Mouse (Mus musculus): ENCODE measurements around the gene Cmas. TPM values are rescaled to one million over a fixed set of nuclear protein-coding genes. Genes with fewer than 3 reads are reported as not detected.

Cmas gene
- polyA plus RNA-seq, 1 experiment from 2014 or later: 78.5 TPM

DNA sequence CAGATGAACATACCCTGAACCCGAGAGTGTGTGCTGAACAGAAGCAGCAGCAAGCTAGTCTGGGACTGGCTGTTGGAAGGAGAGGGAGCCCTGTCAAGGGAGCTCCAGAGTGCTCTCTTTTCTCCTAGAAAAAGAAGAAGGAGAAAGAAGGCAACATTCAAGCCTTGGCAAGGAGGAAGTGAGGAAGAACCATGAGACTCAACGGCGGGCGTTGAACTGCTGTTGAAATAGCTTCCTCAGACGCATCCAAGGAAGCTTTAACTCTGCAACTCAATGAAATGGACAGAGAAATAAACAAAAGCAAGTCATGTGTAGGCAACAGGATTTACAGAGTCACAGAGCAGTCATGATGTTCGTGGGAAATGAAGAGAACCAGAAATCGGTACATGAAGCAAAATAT, 9.7 kb upstream of the Cmas start:
- Histone ChIP-seq H3K4me3 (ENCODE audit: low read length) (no peak overlapping the region), H3K36me3 (ENCODE audit: control insufficient read depth, insufficient read depth) (no peaks in the 10 kb centered on the region), H3K9ac (ENCODE audit: low read length) (no peak overlapping the region), H3K4me1 (ENCODE audit: control insufficient read depth, insufficient read depth, low read length) (peaks cover 13% of the 10 kb centered on the region), H3K27ac (ENCODE audit: low read length) (no peak overlapping the region), H3K4me2 (ENCODE audit: low read depth, low read length) (no peak overlapping the region), H3K9me3 (replicated peaks; ENCODE audit: control insufficient read depth, low read length) (no peaks in the 10 kb centered on the region), H3K27me3 (ENCODE audit: control insufficient read depth, insufficient read depth, low read length) (no peaks in the 10 kb centered on the region)
- 67% methylated on average over 7 of the region's 7 CpGs for whole genome bisulfite sequencing
- no peak for ATAC-seq (replicated peaks; ENCODE audit: extremely low read depth, insufficient read depth, low FRiP score)

DNA sequence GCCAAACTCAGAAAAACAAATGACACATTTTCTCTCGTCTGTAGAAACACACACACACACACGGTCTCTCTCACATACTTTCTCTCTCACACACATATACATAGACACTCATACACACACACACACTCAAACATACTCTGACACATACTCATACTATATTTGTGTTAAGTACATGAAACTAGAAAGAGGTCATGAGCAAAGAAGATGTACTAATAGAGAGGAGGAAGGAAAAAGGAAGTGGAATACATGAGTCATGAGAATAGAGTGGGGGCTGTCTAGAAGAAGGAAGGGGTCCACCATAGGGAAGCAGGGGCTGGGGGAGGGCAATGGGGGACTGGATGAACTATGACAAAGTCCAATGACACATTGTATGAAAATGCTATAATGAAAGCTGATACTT, 9.3 kb upstream of the Cmas start:
- Histone ChIP-seq H3K36me3 (ENCODE audit: control insufficient read depth, insufficient read depth) (no peaks in the 10 kb centered on the region), H3K27me3 (ENCODE audit: control insufficient read depth, insufficient read depth, low read length) (no peaks in the 10 kb centered on the region), H3K9me3 (replicated peaks; ENCODE audit: control insufficient read depth, low read length) (no peaks in the 10 kb centered on the region), H3K9ac (ENCODE audit: low read length) (no peak overlapping the region), H3K4me1 (ENCODE audit: control insufficient read depth, insufficient read depth, low read length) (peaks cover 13% of the 10 kb centered on the region), H3K4me2 (ENCODE audit: low read depth, low read length) (no peak overlapping the region), H3K4me3 (ENCODE audit: low read length) (no peak overlapping the region), H3K27ac (ENCODE audit: low read length) (no peak overlapping the region)
- 68% methylated on average over 2 of the region's 2 CpGs for WGBS
- ATAC-seq (replicated peaks; ENCODE audit: extremely low read depth, insufficient read depth, low FRiP score): no peak

DNA sequence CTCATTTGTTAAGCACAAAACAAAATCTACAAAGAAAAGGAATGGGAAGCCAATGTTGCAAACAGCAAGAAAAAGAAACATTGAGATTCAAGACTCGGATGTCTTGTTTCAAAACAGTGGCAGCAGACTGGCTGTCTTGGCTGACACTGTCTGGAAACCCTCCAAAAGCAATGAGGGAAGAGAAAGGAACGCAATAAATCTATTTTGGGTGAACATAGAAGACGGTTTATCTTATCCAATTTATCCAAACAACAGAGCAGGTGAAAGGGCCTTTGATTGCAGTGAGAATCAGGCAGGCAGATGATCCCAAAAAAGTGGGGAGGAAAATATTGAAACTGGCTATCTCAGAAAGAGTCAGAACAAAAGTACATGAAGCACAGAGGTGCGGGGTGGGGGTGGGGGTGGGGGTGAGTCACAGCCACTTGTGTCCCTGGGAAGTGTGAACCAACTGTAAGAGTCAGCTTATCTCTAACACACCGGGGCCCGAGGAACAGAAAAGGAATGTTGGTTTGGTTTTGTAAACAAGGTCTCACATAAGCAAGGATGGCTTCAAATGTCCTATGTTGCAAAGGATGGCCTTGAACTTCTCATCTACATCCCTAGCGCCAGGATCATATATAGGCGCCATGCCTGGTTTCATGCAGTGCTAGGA, 8.3 kb upstream of the Cmas start:
- peak overlapping the region; percentile 11 for H3K4me2 ChIP-seq (ENCODE audit: low read depth, low read length)
- peaks cover 16% of the 10 kb centered on the region for H3K4me1 ChIP-seq (ENCODE audit: control insufficient read depth, insufficient read depth, low read length)
- no peaks in the 10 kb centered on the region for H3K36me3 ChIP-seq (ENCODE audit: control insufficient read depth, insufficient read depth)
- no peaks in the 10 kb centered on the region for H3K27me3 ChIP-seq (ENCODE audit: control insufficient read depth, insufficient read depth, low read length)
- H3K4me3 ChIP-seq (ENCODE audit: low read length): no peak overlapping the region
- WGBS: 30% methylated on average over 8 of the region's 8 CpGs
- peak overlapping the region; percentile 78 for H3K27ac ChIP-seq (ENCODE audit: low read length)
- H3K9me3 ChIP-seq (replicated peaks; ENCODE audit: control insufficient read depth, low read length): no peaks in the 10 kb centered on the region
- ATAC-seq (replicated peaks; ENCODE audit: extremely low read depth, insufficient read depth, low FRiP score): no peak; the same call in 1 of the 2 replicates
- no peak overlapping the region for H3K9ac ChIP-seq (ENCODE audit: low read length)

DNA sequence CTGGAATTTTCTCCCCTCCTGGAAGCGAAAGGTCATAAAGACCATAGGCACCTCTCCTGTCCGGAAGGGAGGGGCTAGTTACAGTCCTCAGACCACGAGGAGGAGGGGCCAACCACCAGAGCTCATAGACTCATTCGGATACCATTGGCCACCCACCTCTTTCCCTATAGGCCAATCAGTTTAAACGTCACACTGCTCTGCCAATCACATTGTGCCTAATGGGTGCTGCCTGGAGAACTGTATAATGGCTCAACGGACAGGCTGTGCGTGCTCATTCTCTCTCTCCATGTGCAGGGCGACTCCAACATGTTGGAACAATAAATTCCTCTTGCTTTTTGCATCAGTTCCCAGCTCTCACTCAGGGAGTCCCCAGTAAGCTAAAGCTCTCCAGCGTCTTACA, 5.1 kb upstream of the Cmas start:
- 59% methylated on average over 9 of the region's 9 CpGs for WGBS

DNA sequence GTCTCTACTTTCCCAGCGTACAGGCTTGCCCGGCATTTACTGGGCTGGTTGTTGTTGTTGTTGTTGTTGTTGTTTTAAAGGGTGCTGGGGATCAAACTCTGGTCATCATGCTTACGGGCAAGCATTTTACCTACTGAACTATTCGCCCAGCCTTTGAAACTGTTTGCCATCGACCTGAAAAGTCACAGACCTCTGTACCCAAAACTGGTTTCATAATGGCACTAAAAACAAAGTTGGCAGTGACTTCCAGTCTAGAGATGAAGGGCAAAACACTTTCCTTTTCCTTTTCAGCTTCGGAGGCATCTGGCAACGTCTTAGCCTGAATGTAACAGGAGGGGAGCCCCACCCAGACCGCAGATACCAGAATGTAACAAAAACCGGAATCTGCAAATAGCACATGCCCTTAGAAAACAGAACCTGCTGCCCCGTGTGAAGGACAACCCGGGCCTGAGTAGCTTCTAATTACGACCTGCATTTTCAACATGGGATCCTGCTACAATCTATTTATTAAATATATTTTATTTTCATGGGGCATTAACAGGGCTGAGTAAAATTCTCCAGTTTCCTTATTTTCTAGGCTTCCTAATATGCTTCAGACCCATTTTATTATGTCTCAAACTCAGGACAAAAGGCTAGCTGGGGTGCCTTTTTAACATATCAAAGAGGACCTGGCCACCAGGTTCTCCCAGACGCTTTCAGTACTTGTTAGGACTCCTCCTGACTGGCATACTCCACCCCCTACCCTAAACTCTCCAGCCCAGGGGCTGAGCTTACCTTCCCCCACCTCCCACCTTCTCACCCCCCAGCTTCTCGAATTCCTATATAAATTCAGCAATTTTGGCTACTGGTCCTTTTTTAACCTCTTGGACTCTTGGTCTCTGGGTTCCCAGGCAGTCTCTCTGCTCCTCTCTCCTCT, 3.9 kb upstream of the Cmas start:
- ATAC-seq (replicated peaks; ENCODE audit: extremely low read depth, insufficient read depth, low FRiP score): no peak
- no peak overlapping the region for H3K4me2 ChIP-seq (ENCODE audit: low read depth, low read length)
- H3K9me3 ChIP-seq (replicated peaks; ENCODE audit: control insufficient read depth, low read length): no peaks in the 10 kb centered on the region
- no peaks in the 10 kb centered on the region for H3K27me3 ChIP-seq (ENCODE audit: control insufficient read depth, insufficient read depth, low read length)
- no peaks in the 10 kb centered on the region for H3K36me3 ChIP-seq (ENCODE audit: control insufficient read depth, insufficient read depth)
- peaks cover 18% of the 10 kb centered on the region for H3K4me1 ChIP-seq (ENCODE audit: control insufficient read depth, insufficient read depth, low read length)
- H3K27ac ChIP-seq (ENCODE audit: low read length): no peak overlapping the region
- no peak overlapping the region for H3K9ac ChIP-seq (ENCODE audit: low read length)
- no peak overlapping the region for H3K4me3 ChIP-seq (ENCODE audit: low read length)
- 44% methylated on average over 14 of the region's 14 CpGs for WGBS

More for the DNA sequence above, 5.1 kb upstream of the Cmas start:
- H3K27me3 ChIP-seq (ENCODE audit: control insufficient read depth, insufficient read depth, low read length): no peaks in the 10 kb centered on the region
- no peak overlapping the region for H3K4me2 ChIP-seq (ENCODE audit: low read depth, low read length)
- H3K36me3 ChIP-seq (ENCODE audit: control insufficient read depth, insufficient read depth): no peaks in the 10 kb centered on the region
- H3K9me3 ChIP-seq (replicated peaks; ENCODE audit: control insufficient read depth, low read length): no peaks in the 10 kb centered on the region
- H3K4me3 ChIP-seq (ENCODE audit: low read length): no peak overlapping the region
- ATAC-seq (replicated peaks; ENCODE audit: extremely low read depth, insufficient read depth, low FRiP score): no peak
- no peak overlapping the region for H3K27ac ChIP-seq (ENCODE audit: low read length)
- H3K9ac ChIP-seq (ENCODE audit: low read length): no peak overlapping the region
- peaks cover 18% of the 10 kb centered on the region for H3K4me1 ChIP-seq (ENCODE audit: control insufficient read depth, insufficient read depth, low read length)

DNA sequence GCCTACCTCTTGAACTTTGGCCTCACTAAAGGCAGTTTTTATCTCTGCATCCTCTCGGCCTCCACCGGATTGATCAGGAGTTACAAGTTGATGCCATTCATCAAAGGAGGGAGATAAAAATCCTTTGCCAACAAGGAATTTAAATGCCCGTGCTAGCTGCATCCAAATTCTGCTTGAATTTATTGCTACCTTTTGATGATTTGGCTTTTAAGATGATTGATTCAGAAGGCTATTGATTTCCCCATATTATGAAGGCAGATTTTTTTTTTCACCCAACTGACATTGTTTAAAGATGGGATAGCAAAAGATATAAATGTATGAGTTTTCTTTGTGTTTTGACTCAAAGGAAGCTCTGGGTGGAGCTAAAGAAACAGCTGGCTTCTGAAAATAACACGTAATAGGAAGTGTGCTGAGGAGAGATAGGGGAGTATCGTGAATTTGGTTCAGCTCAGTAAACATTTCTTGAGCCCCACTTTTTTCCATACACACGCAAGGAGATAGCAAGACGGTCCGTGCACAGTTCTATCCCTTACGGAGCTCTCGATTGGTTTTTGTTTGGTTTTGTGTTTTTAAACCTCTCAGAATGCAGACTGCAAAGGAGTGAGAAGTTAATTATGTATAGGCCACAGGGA, 964 bp downstream of the Cmas start:
- Histone ChIP-seq H3K4me2 (ENCODE audit: low read depth, low read length) (peak overlapping the region; percentile 91), H3K4me3 (ENCODE audit: low read length) (peak overlapping the region; percentile 96), H3K36me3 (ENCODE audit: control insufficient read depth, insufficient read depth) (peaks cover 4% of the 10 kb centered on the region; the same call in 1 of the 2 replicates), H3K9me3 (replicated peaks; ENCODE audit: control insufficient read depth, low read length) (no peaks in the 10 kb centered on the region), H3K27me3 (ENCODE audit: control insufficient read depth, insufficient read depth, low read length) (no peaks in the 10 kb centered on the region), H3K27ac (ENCODE audit: low read length) (peak overlapping the region; percentile 92), H3K4me1 (ENCODE audit: control insufficient read depth, insufficient read depth, low read length) (peaks cover 22% of the 10 kb centered on the region), H3K9ac (ENCODE audit: low read length) (peak overlapping the region; percentile 96)
- WGBS: 26% methylated on average over 10 of the region's 10 CpGs
- no peak for ATAC-seq (replicated peaks; ENCODE audit: extremely low read depth, insufficient read depth, low FRiP score)

DNA sequence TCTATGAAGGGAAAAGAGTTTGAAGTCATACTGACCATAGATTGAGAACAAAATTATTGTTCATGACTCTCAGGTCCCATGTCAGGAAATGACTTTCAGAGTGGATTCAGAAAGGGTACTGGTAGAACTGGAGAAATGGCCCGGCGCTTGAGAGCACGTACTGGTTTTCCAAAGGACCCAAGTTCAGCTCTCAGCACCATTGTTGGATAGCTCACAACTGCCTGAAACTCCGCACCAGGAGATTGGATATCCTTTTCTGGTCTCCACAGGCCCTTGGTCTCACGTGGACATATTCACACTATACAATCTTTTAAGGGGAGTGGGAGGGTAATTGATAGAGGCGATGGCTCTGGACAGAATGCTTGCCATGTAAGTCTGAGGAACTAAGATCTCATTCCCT, 1.5 kb downstream of the Cmas start:
- H3K4me1 ChIP-seq (ENCODE audit: control insufficient read depth, insufficient read depth, low read length): peaks cover 20% of the 10 kb centered on the region
- WGBS: 77% methylated on average over 6 of the region's 6 CpGs
- peak overlapping the region; percentile 96 for H3K9ac ChIP-seq (ENCODE audit: low read length)
- H3K27me3 ChIP-seq (ENCODE audit: control insufficient read depth, insufficient read depth, low read length): no peaks in the 10 kb centered on the region
- H3K27ac ChIP-seq (ENCODE audit: low read length): peak overlapping the region; percentile 61
- H3K4me2 ChIP-seq (ENCODE audit: low read depth, low read length): peak overlapping the region; percentile 91
- H3K4me3 ChIP-seq (ENCODE audit: low read length): peak overlapping the region; percentile 96
- no peak for ATAC-seq (replicated peaks; ENCODE audit: extremely low read depth, insufficient read depth, low FRiP score)
- H3K36me3 ChIP-seq (ENCODE audit: control insufficient read depth, insufficient read depth): peaks cover 4% of the 10 kb centered on the region; the same call in 1 of the 2 replicates
- no peaks in the 10 kb centered on the region for H3K9me3 ChIP-seq (replicated peaks; ENCODE audit: control insufficient read depth, low read length)

DNA sequence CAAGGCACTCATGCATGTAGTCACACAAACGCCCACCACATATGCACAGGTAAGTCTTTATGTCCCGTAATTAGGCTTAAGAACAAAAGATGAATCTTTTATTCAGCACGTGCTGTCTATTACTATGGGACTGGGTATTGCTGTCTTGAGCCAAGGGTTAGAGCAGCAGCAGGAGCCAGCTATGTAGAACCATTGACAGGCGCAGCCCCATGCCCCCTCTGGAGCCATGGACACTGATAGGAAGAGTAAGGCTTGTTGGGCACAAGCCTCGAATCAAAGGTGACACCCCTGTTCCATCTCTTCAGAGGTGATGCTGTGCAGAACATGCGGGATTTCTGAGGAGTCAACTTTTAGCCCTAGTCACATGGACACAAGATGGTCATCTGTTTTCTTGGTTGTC, 2.1 kb downstream of the Cmas start:
- no peaks in the 10 kb centered on the region for H3K27me3 ChIP-seq (ENCODE audit: control insufficient read depth, insufficient read depth, low read length)
- no peak overlapping the region for H3K27ac ChIP-seq (ENCODE audit: low read length)
- no peaks in the 10 kb centered on the region for H3K9me3 ChIP-seq (replicated peaks; ENCODE audit: control insufficient read depth, low read length)
- H3K9ac ChIP-seq (ENCODE audit: low read length): no peak overlapping the region
- H3K36me3 ChIP-seq (ENCODE audit: control insufficient read depth, insufficient read depth): peaks cover 4% of the 10 kb centered on the region; the same call in 1 of the 2 replicates
- H3K4me1 ChIP-seq (ENCODE audit: control insufficient read depth, insufficient read depth, low read length): peaks cover 20% of the 10 kb centered on the region
- ATAC-seq (replicated peaks; ENCODE audit: extremely low read depth, insufficient read depth, low FRiP score): no peak
- H3K4me3 ChIP-seq (ENCODE audit: low read length): no peak overlapping the region; the same call in 1 of the 2 replicates
- 88% methylated on average over 6 of the region's 6 CpGs for WGBS
- H3K4me2 ChIP-seq (ENCODE audit: low read depth, low read length): peak overlapping the region; percentile 91; the same call in 1 of the 2 replicates

Data from heart, embryonic 16.5 days (tissue).